Comparison of ENCODE assay signal across 9 mouse cellular contexts in the genomic region with DNA sequence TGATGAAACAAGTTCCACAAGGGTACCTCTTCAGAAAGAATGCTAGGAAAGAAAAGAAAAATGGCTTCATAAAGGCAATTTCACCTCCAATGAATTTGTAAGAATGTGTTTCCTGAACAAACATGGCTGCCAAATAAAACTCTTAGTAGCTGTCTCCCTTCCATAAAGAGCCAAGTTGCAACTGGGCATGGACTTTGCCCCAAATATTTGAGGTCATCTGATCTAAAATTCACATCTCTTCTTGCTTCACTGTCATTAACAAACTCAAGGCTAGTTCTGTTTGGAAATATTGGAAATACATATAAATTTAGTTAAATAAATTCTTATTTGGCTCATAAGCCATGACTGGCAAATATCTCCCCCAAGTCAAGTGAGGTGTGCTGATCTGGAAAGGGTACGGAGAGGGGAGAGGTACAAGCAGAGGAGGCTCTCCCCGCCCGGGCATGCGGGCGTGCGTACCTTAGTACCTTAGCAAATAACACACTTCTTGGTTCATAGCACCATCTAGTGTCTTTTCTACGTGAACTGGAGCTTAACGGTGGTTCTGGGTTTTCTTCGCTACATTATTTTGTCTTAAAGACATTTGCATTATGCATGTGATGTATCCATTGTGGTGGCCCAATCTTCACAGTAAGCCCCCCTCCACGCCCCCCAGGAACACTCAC.
DNase-seq lines count a peak whose midpoint lies in the region; ATAC-seq and TF ChIP-seq lines count a peak whose summit lies in the region.
"Had no signal": no experiment of that assay in that cellular context is flagged by ENCODE, and none has a peak within 500 bp of the region (broad histone marks: within the 10 kb centered on the region; RNA-seq: fewer than 3 reads in every experiment).

No protein-coding gene starts in this region.

- H3K4me1 ChIP-seq in heart, embryonic 13.5 days = peaks cover 39% of the 10 kb centered on the region
- H3K4me1 ChIP-seq in E14TG2a.4 (replicated peaks; ENCODE audit: low read depth, low read length) = peaks cover 13% of the 10 kb centered on the region
- H3K4me1 ChIP-seq in hindbrain, postnatal 0 days (ENCODE audit: insufficient read depth, low read length) = no peaks in the 10 kb centered on the region
- no peaks in the 10 kb centered on the region for H3K4me1 ChIP-seq in liver, embryonic 11.5 days (replicated peaks; ENCODE audit: control insufficient read depth, insufficient read depth, low read length)
- H3K4me1 ChIP-seq: embryonic facial prominence, embryonic 12.5 days had no signal

- H3K9me3 ChIP-seq in heart, embryonic 13.5 days = 0 out of 2 replicates have a peak, but pooled peaks cover 7% of the 10 kb centered on the region
- H3K9me3 ChIP-seq in E14TG2a.4 (ENCODE audit: low read length) = peaks cover 8% of the 10 kb centered on the region
- H3K9me3 ChIP-seq in hindbrain, postnatal 0 days (ENCODE audit: low read length) = no peaks in the 10 kb centered on the region
- H3K9me3 ChIP-seq in liver, embryonic 11.5 days (ENCODE audit: control insufficient read depth, low read length) = no peaks in the 10 kb centered on the region
- H3K9me3 ChIP-seq: embryonic facial prominence, embryonic 12.5 days had no signal

- no peak for ATAC-seq in heart, embryonic 13.5 days (ENCODE audit: extremely low read depth, insufficient number of reproducible peaks, low FRiP score, low TSS enrichment)
- peak; percentile 71 for ATAC-seq in hindbrain, postnatal 0 days
- peak; percentile 50; the same call in 1 of the 2 replicates for ATAC-seq in liver, embryonic 11.5 days (replicated peaks; ENCODE audit: low FRiP score)

- H3K4me2 ChIP-seq in heart, embryonic 13.5 days = peak overlapping the region; percentile 31; the same call in 1 of the 2 replicates
- no peak overlapping the region for H3K4me2 ChIP-seq in hindbrain, postnatal 0 days (ENCODE audit: low read depth, low read length)
- peak overlapping the region; percentile 31; the same call in 1 of the 2 replicates for H3K4me2 ChIP-seq in liver, embryonic 11.5 days
- H3K4me2 ChIP-seq: embryonic facial prominence, embryonic 12.5 days had no signal

- H3K9ac ChIP-seq in heart, embryonic 13.5 days = peak overlapping the region; percentile 47
- no peak overlapping the region for H3K9ac ChIP-seq in hindbrain, postnatal 0 days (replicated peaks; ENCODE audit: low read length)
- H3K9ac ChIP-seq in liver, embryonic 11.5 days (ENCODE audit: low read depth, low read length) = no peak overlapping the region
- H3K9ac ChIP-seq: embryonic facial prominence, embryonic 12.5 days had no signal

- peak overlapping the region; percentile 48; the same call in 1 of the 2 replicates for H3K27ac ChIP-seq in heart, embryonic 13.5 days (replicated peaks)
- no peak overlapping the region for H3K27ac ChIP-seq in hindbrain, postnatal 0 days
- H3K27ac ChIP-seq in liver, embryonic 11.5 days (ENCODE audit: low read depth, low read length) = no peak overlapping the region
- H3K27ac ChIP-seq: embryonic facial prominence, embryonic 12.5 days had no signal

- TF ChIP-seq CTCF in E14TG2a.4 (conservative IDR thresholded peaks at IDR 0.05; ENCODE audit: low read length) = peak; percentile 31
- peak; percentile 70 for TF ChIP-seq CTCF in hindbrain, postnatal 0 days (IDR thresholded peaks at IDR 0.05; ENCODE audit: low read depth)

- 42% methylated on average over 10 of the region's 10 CpGs for WGBS in heart, embryonic 13.5 days
- WGBS in hindbrain, postnatal 0 days = 27% methylated on average over 10 of the region's 10 CpGs
- 55% methylated on average over 10 of the region's 10 CpGs for WGBS in liver, embryonic 11.5 days

- H3K4me3 ChIP-seq in heart, embryonic 13.5 days = no peak overlapping the region
- no peak overlapping the region for H3K4me3 ChIP-seq in E14TG2a.4 (replicated peaks; ENCODE audit: low read length)
- H3K4me3 ChIP-seq in hindbrain, postnatal 0 days (ENCODE audit: low read length) = no peak overlapping the region
- no peak overlapping the region for H3K4me3 ChIP-seq in liver, embryonic 11.5 days (ENCODE audit: low read depth, low read length)
- H3K4me3 ChIP-seq: embryonic facial prominence, embryonic 12.5 days had no signal

- peaks cover 47% of the 10 kb centered on the region for H3K36me3 ChIP-seq in heart, embryonic 13.5 days
- H3K36me3 ChIP-seq in E14TG2a.4 (ENCODE audit: insufficient read depth, low read length) = peaks cover 11% of the 10 kb centered on the region
- H3K36me3 ChIP-seq in hindbrain, postnatal 0 days (ENCODE audit: insufficient read depth, low read length) = no peaks in the 10 kb centered on the region
- peaks cover 7% of the 10 kb centered on the region; the same call in 1 of the 2 replicates for H3K36me3 ChIP-seq in liver, embryonic 11.5 days (ENCODE audit: control insufficient read depth, insufficient read depth, low read length)

- no peak for DNase-seq in heart, adult 18-20 months
- peak; percentile 51 to 59 for DNase-seq in cerebellum, postnatal 14 days
- peak; percentile 81 for DNase-seq in hindbrain, postnatal 0 days (ENCODE audit: low spot score)
- peak; percentile 32 for DNase-seq in liver, embryonic 11.5 days (ENCODE audit: low spot score)
- DNase-seq in retina, adult 2 months (ENCODE audit: low read depth, low spot score) = peak; percentile 54
- DNase-seq in urinary bladder, adult 2 months (ENCODE audit: low spot score) = no peak

- no peaks in the 10 kb centered on the region for H3K27me3 ChIP-seq in heart, embryonic 13.5 days (replicated peaks)
- H3K27me3 ChIP-seq in E14TG2a.4 (ENCODE audit: insufficient read depth, low read length) = no peaks in the 10 kb centered on the region; the same call in 1 of the 2 replicates
- H3K27me3 ChIP-seq in hindbrain, postnatal 0 days (ENCODE audit: insufficient read depth, low read length) = no peaks in the 10 kb centered on the region
- no peaks in the 10 kb centered on the region for H3K27me3 ChIP-seq in liver, embryonic 11.5 days (replicated peaks; ENCODE audit: control insufficient read depth, insufficient read depth, low read length)
- H3K27me3 ChIP-seq: embryonic facial prominence, embryonic 12.5 days had no signal

Comparison
In these comparisons a context has a peak if more than half of its experiments do, and no peak if none do; other contexts are left out.
1. DNase-seq: peak in cerebellum, postnatal 14 days (2 of 2), hindbrain, postnatal 0 days (single experiment), liver, embryonic 11.5 days (single experiment) and retina, adult 2 months (single experiment); none in heart, adult 18-20 months (0 of 2) and urinary bladder, adult 2 months (single experiment).